Mouse (Mus musculus) Patski (cell line): Measurements from ENCODE around the gene Pld6. TPM values are rescaled to one million over a fixed set of nuclear protein-coding genes. Genes with fewer than 3 reads are reported as not detected.

Experiments used
- ATAC-seq: fragments of 100-300 bp; one replicate; pipeline ENCODE4 v1.8.0; 2021
- CTCF ChIA-PET: fragments of 350-600 bp; sonication (Branson Sonifier 250); formaldehyde crosslinking; loops from one replicate; lab custom pipeline; 2022; ENCODE audit warnings: inconsistent platforms; lab: Charles Lee
- POLR2A ChIA-PET: fragments of 350-600 bp; sonication (Branson Sonifier 250); formaldehyde crosslinking; loops from one replicate; lab custom pipeline; 2022; ENCODE audit warnings: antibody characterized with exemption, inconsistent platforms; lab: Charles Lee
- DNase-seq: peaks from one replicate; pipeline ENCODE4 v3.0.0-alpha.2; 2011; ENCODE audit warnings: low read depth, low spot score
- H3K27me3 ChIP-seq: fragments of 371-371 bp; one replicate; pipeline ENCODE4 v1.5.1; 2021
- CTCF ChIP-seq: fragments of 100-300 bp; IDR thresholded peaks from one replicate; pipeline ENCODE4 v1.5.1; 2021
- in situ Hi-C: fragments of 300-500 bp; cut with MboI; formaldehyde crosslinking; loops from 3 replicates; pipeline ENCODE4 v1.11.1; 2018; ENCODE audit warnings: low pct_unique_long_range_greater_than_20kb, mixed read lengths
- polyA plus RNA-seq: library from polyadenylated mRNA; unstranded; gene quantifications from one replicate; pipeline ENCODE4 v1.2.3, GENCODE M21; 2021

Gene Pld6
- polyA plus RNA-seq, 1 experiment from 2014 or later, result 0.17 TPM

GRCm38 (mm10) chr11:59774522-59774921 is 12.9 kb downstream of the Pld6 start:
- ChIA-PET POLR2A (no interaction called here), CTCF (no interaction called here)
- DNase-seq (no peak), ATAC-seq (no peak)
- in situ Hi-C loops, result loop anchor here (10.0 kb wide), 1 partner anchor 250 kb away; the partner anchor contains the start of gene Zkscan17
- no peaks in the 10 kb centered on the region for H3K27me3 ChIP-seq
- TF ChIP-seq CTCF, result no peak

- no peaks in the 10 kb centered on the region for H3K27me3 ChIP-seq
- in situ Hi-C loops, result loop anchor here (10.0 kb wide), 1 partner anchor 248 kb away; the partner anchor contains the start of gene Zkscan17
- ATAC-seq, result no peak
- no peak for TF ChIP-seq CTCF
- CTCF ChIA-PET, result interaction anchor here (0.7 to 1.1 kb wide), 2 partner anchors 15 to 149 kb away, joined by 3 read pairs; no protein-coding TSS in a partner anchor
- no peak for DNase-seq
- POLR2A ChIA-PET, result no interaction called here
Measured at GRCm38 (mm10) chr11:59772902-59773301, 14.5 kb downstream of the Pld6 start.

DNA sequence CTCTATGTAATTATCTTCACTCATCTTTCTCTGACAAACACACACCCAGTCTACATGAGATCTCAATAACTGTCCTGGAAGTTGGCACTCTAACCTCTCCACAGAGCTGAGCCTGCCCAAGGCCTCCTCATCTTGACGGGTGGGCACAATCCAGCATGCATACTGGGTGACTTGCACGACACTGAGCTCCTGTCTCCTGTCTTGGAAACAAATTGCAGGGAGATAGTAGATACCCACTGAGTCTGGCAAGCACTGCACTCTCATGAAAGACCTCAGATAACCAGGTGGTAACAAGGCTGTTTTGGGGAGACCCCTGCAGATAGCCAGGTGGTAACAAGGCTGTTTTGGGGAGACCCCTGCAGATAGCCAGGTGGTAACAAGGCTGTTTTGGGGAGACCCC is 15.2 kb downstream of the Pld6 start:
- no peak for TF ChIP-seq CTCF
- no peak for ATAC-seq

GRCm38 (mm10) chr11:59770753-59771152 is 16.7 kb downstream of the Pld6 start:
- ChIA-PET POLR2A (no interaction called here), CTCF (interaction anchor here (1.1 to 2.4 kb wide), 4 partner anchors 10 to 140 kb away, joined by 3 to 6 read pairs (median 5); no protein-coding TSS in a partner anchor)
- DNase-seq (no peak), ATAC-seq (no peak)
- in situ Hi-C loops, result loop anchor here (10.0 kb wide), 1 partner anchor 246 kb away; the partner anchor contains the start of gene Zkscan17
- H3K27me3 ChIP-seq, result no peaks in the 10 kb centered on the region
- TF ChIP-seq CTCF, result no peak

More for the DNA sequence above, 15.2 kb downstream of the Pld6 start:
- DNase-seq, result no peak
- ChIA-PET POLR2A (no interaction called here), CTCF (interaction anchor here (1.1 kb wide), 1 partner anchor 14 kb away, joined by 3 read pairs; no protein-coding TSS in a partner anchor)
- no peaks in the 10 kb centered on the region for H3K27me3 ChIP-seq
- in situ Hi-C loops, result loop anchor here (10.0 kb wide), 1 partner anchor 247 kb away; the partner anchor contains the start of gene Zkscan17

GRCm38 (mm10) chr11:59769738-59770137 is 17.7 kb downstream of the Pld6 start:
- ATAC-seq (no peak), DNase-seq (no peak)
- ChIA-PET POLR2A (interaction anchor here (1.1 kb wide), 1 partner anchor 12 kb away, joined by 3 read pairs; no protein-coding TSS in a partner anchor), CTCF (interaction anchor here (1.0 to 2.4 kb wide), 3 partner anchors 9 to 13 kb away, joined by 3 to 6 read pairs (median 6); no protein-coding TSS in a partner anchor)
- no peaks in the 10 kb centered on the region for H3K27me3 ChIP-seq
- TF ChIP-seq CTCF, result no peak
- in situ Hi-C loops, result loop anchor here (10.0 kb wide), 1 partner anchor 245 kb away; the partner anchor contains the start of gene Zkscan17

GRCm38 (mm10) chr11:59769307-59769706 is 18.1 kb downstream of the Pld6 start:
- no peak for TF ChIP-seq CTCF
- DNase-seq (no peak), ATAC-seq (no peak)
- POLR2A ChIA-PET, result interaction anchor here (1.1 kb wide), 1 partner anchor 12 kb away, joined by 3 read pairs; no protein-coding TSS in a partner anchor
- H3K27me3 ChIP-seq, result no peaks in the 10 kb centered on the region
- in situ Hi-C loops, result no loop called here
- CTCF ChIA-PET, result interaction anchor here (1.0 to 2.4 kb wide), 2 partner anchors 8 to 13 kb away, joined by 3 to 6 read pairs; no protein-coding TSS in a partner anchor

DNA sequence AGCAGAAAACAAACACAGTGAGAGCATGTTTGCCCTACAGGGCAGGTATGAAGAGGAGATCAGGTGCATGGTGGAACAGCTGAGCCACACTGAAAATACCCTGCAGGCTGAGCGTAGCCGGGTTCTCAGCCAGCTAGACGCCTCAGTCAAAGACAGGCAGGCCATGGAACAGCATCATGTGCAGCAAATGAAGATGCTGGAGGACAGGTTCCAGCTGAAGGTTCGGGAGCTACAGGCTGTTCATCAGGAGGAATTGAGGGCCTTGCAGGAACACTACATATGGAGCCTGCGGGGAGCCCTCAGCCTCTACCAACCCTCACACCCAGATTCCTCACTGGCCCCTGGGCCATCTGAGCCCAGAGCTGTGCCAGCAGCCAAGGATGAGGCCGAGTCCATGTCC is 26.6 kb downstream of the Pld6 start:
- no peak for ATAC-seq
- TF ChIP-seq CTCF, result no peak
- no peak for DNase-seq
- in situ Hi-C loops, result no loop called here
- ChIA-PET CTCF (interaction anchor here (0.6 to 6.0 kb wide), 6 partner anchors 9 to 236 kb away, joined by 3 to 34 read pairs (median 4); no protein-coding TSS in a partner anchor), POLR2A (no interaction called here)
- no peaks in the 10 kb centered on the region for H3K27me3 ChIP-seq

DNA sequence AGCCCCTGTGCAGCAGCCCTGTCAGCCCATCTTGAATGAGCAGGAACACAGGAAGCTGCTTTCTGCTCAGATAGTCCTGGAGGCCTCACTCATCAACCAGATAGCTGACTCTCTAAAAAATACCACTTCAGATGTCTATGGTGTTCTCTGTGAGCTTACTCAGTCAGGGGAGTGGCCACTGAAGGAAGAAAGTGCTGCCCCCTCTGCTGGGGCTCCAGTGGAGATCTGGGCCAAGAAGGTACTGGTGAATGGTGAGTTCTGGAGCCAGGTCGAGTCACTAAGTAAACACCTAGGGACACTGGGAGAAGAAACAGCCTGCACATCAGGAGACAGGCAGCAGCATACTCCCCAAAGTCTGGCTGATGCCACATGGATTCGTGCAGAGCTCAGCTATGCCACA is 27.8 kb downstream of the Pld6 start:
- POLR2A ChIA-PET, result no interaction called here
- in situ Hi-C loops, result loop anchor here (5.0 kb wide), 1 partner anchor 137 kb away; no protein-coding TSS in a partner anchor
- no peaks in the 10 kb centered on the region for H3K27me3 ChIP-seq
- DNase-seq, result peak; percentile 27
- CTCF ChIA-PET, result interaction anchor here (0.9 to 6.0 kb wide), 11 partner anchors 11 to 137 kb away, joined by 3 to 34 read pairs (median 4); no protein-coding TSS in a partner anchor
- peak; percentile 26 for ATAC-seq
- TF ChIP-seq CTCF, result no peak

GRCm38 (mm10) chr11:59759178-59759577 is 28.3 kb downstream of the Pld6 start:
- ATAC-seq (peak; percentile 90), DNase-seq (peak; percentile 92)
- TF ChIP-seq CTCF, result no peak
- ChIA-PET CTCF (interaction anchor here (0.9 to 6.0 kb wide), 13 partner anchors 12 to 137 kb away, joined by 3 to 34 read pairs (median 4); no protein-coding TSS in a partner anchor), POLR2A (interaction anchor here (0.5 kb wide), 1 partner anchor 36 kb away, joined by 3 read pairs; no protein-coding TSS in a partner anchor)
- H3K27me3 ChIP-seq, result no peaks in the 10 kb centered on the region
- in situ Hi-C loops, result loop anchor here (5.0 kb wide), 1 partner anchor 137 kb away; no protein-coding TSS in a partner anchor

DNA sequence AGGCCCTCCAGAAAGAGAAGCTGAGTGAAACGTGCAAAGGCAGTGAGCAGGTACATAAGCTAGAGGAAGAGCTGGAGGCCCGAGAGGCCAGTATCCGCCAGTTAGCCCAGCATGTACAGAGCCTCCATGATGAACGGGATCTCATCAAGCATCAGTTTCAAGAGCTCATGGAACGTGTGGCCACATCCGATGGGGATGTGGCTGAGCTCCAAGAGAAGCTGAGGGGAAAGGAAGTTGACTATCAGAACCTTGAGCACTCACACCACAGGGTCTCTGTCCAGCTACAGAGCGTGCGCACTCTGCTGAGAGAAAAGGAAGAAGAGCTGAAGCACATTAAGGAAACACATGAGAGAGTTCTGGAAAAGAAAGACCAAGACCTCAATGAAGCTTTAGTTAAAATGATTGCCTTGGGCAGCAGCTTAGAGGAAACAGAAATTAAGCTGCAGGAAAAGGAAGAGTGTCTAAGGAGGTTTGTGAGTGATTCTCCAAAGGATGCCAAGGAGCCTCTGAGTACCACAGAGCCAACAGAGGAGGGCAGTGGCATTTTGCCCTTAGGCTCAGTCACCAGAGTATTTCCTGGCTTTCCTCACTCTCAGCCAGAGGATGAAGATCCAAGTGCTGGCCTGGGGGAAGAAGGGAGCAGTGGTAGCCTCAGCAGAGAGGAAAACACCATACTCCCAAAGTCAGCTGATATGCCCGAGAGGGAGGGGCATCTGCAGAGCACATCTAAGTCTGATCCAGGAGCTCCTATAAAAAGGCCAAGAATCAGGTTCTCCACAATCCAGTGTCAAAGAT is 29.1 kb downstream of the Pld6 start:
- ChIA-PET POLR2A (interaction anchor here (0.5 to 1.4 kb wide), 2 partner anchors 35 to 97 kb away, joined by 3 read pairs; no protein-coding TSS in a partner anchor), CTCF (interaction anchor here (0.9 to 6.0 kb wide), 13 partner anchors 11 to 134 kb away, joined by 3 to 34 read pairs (median 3); no protein-coding TSS in a partner anchor)
- in situ Hi-C loops, result loop anchor here (5.0 kb wide), 1 partner anchor 136 kb away; no protein-coding TSS in a partner anchor
- ATAC-seq (peak; percentile 41), DNase-seq (no peak)
- TF ChIP-seq CTCF, result no peak
- no peaks in the 10 kb centered on the region for H3K27me3 ChIP-seq
